Mouse (Mus musculus) E14TG2a.4 (cell line): ENCODE measurements around the gene Slc38a1.

Source experiments
- CTCF ChIP-seq: conservative IDR thresholded peaks from 2 replicates; pipeline ENCODE4 v1.5.1; 2014; ENCODE audit warnings: low read length
- NANOG ChIP-seq: IDR thresholded peaks from 2 replicates; pipeline ENCODE4 v1.6.1; 2014; ENCODE audit warnings: borderline replicate concordance, low read length, mixed read lengths
- POU5F1 ChIP-seq: IDR thresholded peaks from 2 replicates; pipeline ENCODE4 v1.6.1; 2014; ENCODE audit warnings: low read length, borderline replicate concordance

GRCm38 (mm10) chr15:96675055-96675454 is 32.3 kb upstream of the Slc38a1 start:
- no peak for TF ChIP-seq CTCF
- no peak for TF ChIP-seq NANOG
- TF ChIP-seq POU5F1 = no peak
